Mouse (Mus musculus) embryonic fibroblast, embryonic 13.5 days (primary cell): ENCODE results near the gene Pepd.

ENCODE experiments used
- CTCF ChIP-seq: IDR thresholded peaks from 2 replicates; pipeline ENCODE4 v1.5.1; 2011; ENCODE audit warnings: mild to moderate bottlenecking, control low read depth, low read length, moderate library complexity, borderline replicate concordance; ENCODE audit not compliant: insufficient read depth
- POLR2A ChIP-seq: IDR thresholded peaks from 2 replicates; pipeline ENCODE4 v1.6.1; 2011; ENCODE audit warnings: low read depth, mild to moderate bottlenecking, control low read depth, low read length, moderate library complexity

- TF ChIP-seq CTCF (no peak), POLR2A (no peak)
These were observed 51.9 kb downstream of the Pepd start for GRCm38 (mm10) chr7:34963889-34964645.
